Mouse (Mus musculus) stomach, postnatal 0 days (tissue): ENCODE data around the gene Arhgap8.

Source experiments
- CTCF ChIP-seq: IDR thresholded peaks from 2 replicates; pipeline ENCODE4 v1.5.1; 2016; ENCODE audit warnings: antibody characterized with exemption, low read depth, mild to moderate bottlenecking, moderate library complexity
- EP300 ChIP-seq: optimal IDR thresholded peaks from 2 replicates; pipeline ENCODE3; 2016; ENCODE audit warnings: antibody characterized with exemption

- TF ChIP-seq EP300 (no peak), CTCF (no peak)
Observed at GRCm38 (mm10) chr15:84815171-84815570, 95.3 kb downstream of the Arhgap8 start.
